8 mouse cellular contexts compared by ENCODE assay signal in the genomic region with DNA sequence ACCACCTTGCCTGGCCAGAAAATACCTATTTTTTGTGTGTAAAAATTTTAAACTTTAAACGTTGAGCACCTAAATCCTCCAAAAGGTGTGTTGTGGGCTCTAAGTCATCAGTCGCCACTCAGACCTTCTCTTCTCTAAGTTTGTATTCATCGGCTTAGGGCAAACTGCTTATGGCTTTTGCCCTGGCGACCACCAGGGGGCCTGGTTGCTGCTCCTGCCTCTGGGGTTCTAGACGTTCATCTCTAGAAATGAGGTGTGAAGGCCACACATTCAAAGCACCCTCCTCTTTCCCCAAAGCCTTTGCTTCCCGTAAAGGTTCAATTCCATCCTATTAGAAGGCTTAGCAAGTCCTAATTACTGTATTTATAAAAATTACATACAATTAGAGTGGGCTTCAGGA.
DNase-seq lines count a peak whose midpoint lies in the region; ATAC-seq and TF ChIP-seq lines count a peak whose summit lies in the region.

No protein-coding gene starts in this region.

- no peak for TF ChIP-seq POLR2A in brain, embryonic 14.5 days (IDR thresholded peaks at IDR 0.05; ENCODE audit: borderline replicate concordance, extremely low read depth, insufficient read depth, insufficient read length, poor library complexity, severe bottlenecking)

- intact Hi-C loops in left cerebral cortex, postnatal 4 days (cut with DNase I): no loop called here
- intact Hi-C loops in left cerebral cortex, postnatal 10 days (cut with DNase I): no loop called here

- DNase-seq in adrenal gland, postnatal 36 days: peak; percentile 7 to 32
- no peak for DNase-seq in adrenal gland, adult (ENCODE audit: inconsistent age in 2 of 2, low spot score in 1 of 2)
- DNase-seq in left cerebral cortex, postnatal 4 days: peak; percentile 30
- no peak for DNase-seq in left cerebral cortex, postnatal 10 days (ENCODE audit: extremely low spot score in 1 of 2, low spot score in 2 of 2)
- DNase-seq in brain, embryonic 14.5 days (ENCODE audit: low read depth): no peak
- DNase-seq in spleen, postnatal 36 days (ENCODE audit: low spot score in 2 of 2): peak; percentile 8 to 13
- DNase-seq in testis, postnatal 14 days (ENCODE audit: low spot score): no peak

- no peak for ATAC-seq in erythroid progenitor cell, adult 5-6 weeks (replicated peaks; ENCODE audit: low FRiP score, poor library complexity, severe bottlenecking)

- peak; percentile 60 for TF ChIP-seq CTCF in brain, embryonic 14.5 days (IDR thresholded peaks at IDR 0.05; ENCODE audit: borderline replicate concordance, extremely low read depth, insufficient read depth, insufficient read length)

Comparison
In these comparisons a context has a peak if more than half of its experiments do, and no peak if none do; other contexts are left out.
1. DNase-seq: peak in adrenal gland, postnatal 36 days (2 of 2), left cerebral cortex, postnatal 4 days (single experiment) and spleen, postnatal 36 days (2 of 2); none in adrenal gland, adult (0 of 2), left cerebral cortex, postnatal 10 days (0 of 2), brain, embryonic 14.5 days (single experiment) and testis, postnatal 14 days (single experiment).